Mouse (Mus musculus): ENCODE measurements at regions not wholly inside any gene's neighbourhood (a gene's known extent, or its start where the extent isn't known, plus 50 kb on each side); places are given as distances from the start of the nearest gene placed in this dataset.
"Not testable (repeated sequence)": the region's sequence is repeated elsewhere in the genome, so short reads cannot be mapped to it uniquely, and the experiment has no call there.

- H3K4me1 ChIP-seq (replicated peaks; ENCODE audit: low read depth, low read length) = no peaks in the 10 kb centered on the region
- H3K36me3 ChIP-seq (ENCODE audit: insufficient read depth, low read length) = no peaks in the 10 kb centered on the region
- H3K27me3 ChIP-seq (ENCODE audit: insufficient read depth, low read length) = no peaks in the 10 kb centered on the region
- no peak overlapping the region for H3K4me3 ChIP-seq (replicated peaks; ENCODE audit: low read length)
- TF ChIP-seq NANOG (IDR thresholded peaks at IDR 0.05; ENCODE audit: borderline replicate concordance, low read length) = no peak
- no peak for TF ChIP-seq CTCF (conservative IDR thresholded peaks at IDR 0.05; ENCODE audit: low read length)
- no peak for TF ChIP-seq POU5F1 (IDR thresholded peaks at IDR 0.05; ENCODE audit: borderline replicate concordance, low read length)
- no peaks in the 10 kb centered on the region for H3K9me3 ChIP-seq (ENCODE audit: low read length)
Measured at GRCm38 (mm10) chr1:83830025-83830645, 422.1 kb upstream of the Sphkap start.

- not testable (repeated sequence) for H3K36me3 ChIP-seq (ENCODE audit: insufficient read depth, low read length); H3K27me3 ChIP-seq (ENCODE audit: insufficient read depth, low read length); H3K4me3 ChIP-seq (replicated peaks; ENCODE audit: low read length); H3K9me3 ChIP-seq (ENCODE audit: low read length); H3K4me1 ChIP-seq (replicated peaks; ENCODE audit: low read depth, low read length)
- TF ChIP-seq CTCF (conservative IDR thresholded peaks at IDR 0.05; ENCODE audit: low read length) = peak; percentile 75
Measured at GRCm38 (mm10) chr1:83811162-83811561, 403.2 kb upstream of the Sphkap start.

DNA sequence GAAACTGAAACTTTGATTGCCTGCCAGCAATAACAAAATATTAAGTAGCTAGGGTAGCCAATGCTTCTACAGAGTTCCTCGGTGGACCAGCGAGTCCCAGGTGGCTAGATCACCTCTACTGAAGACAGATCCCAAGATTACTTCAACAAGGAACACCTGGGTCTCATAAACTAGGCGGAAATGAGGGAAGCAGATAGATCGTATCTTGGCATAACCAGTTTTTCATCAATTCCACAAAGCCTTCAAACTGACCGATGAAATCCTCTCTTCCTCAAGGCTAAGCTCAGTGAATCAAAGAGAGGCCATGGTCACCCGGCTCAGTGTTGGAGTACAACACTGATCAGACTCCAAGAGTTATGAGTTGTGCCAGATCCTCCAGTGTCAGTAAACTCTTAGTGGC lies 400.4 kb upstream of the Sphkap start:
- Histone ChIP-seq H3K9me3 (ENCODE audit: low read length) (no peaks in the 10 kb centered on the region), H3K4me3 (replicated peaks; ENCODE audit: low read length) (no peak overlapping the region), H3K36me3 (ENCODE audit: insufficient read depth, low read length) (no peaks in the 10 kb centered on the region), H3K27me3 (ENCODE audit: insufficient read depth, low read length) (no peaks in the 10 kb centered on the region), H3K4me1 (replicated peaks; ENCODE audit: low read depth, low read length) (no peaks in the 10 kb centered on the region)
- TF ChIP-seq POU5F1 (IDR thresholded peaks at IDR 0.05; ENCODE audit: borderline replicate concordance, low read length) = no peak
- TF ChIP-seq NANOG (IDR thresholded peaks at IDR 0.05; ENCODE audit: borderline replicate concordance, low read length) = no peak
- TF ChIP-seq CTCF (conservative IDR thresholded peaks at IDR 0.05; ENCODE audit: low read length) = no peak

DNA sequence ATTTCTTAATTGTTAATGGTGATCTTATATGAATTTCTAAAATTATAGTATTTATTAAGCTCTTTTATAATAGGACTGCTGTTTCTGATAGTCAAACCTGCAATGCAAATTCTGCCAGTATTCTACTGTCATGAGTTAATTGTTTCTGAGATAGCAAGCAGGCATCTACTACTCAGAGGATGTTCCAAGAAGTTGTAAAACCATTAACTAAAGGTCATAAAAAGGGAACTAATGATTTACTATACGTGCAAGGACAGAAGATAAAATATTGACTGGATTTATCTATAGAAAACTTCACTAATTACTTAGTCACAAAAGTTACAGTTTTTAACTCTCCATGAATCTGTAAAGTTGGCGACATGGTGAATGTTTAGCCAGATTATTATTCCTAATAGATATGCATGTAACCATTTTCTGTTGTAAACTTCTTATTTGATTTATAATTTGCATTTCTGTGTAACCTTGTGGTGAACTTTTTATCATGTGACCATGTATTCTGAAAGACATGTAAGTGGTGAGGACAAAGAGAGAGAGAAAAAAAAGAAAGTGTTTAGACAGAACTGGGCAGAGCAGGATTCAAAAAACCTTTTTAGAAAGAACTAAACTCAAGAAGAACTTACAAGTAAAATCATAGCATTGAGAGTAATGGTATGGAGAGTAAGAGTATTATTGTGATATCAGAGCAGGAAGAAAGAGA lies 395.5 kb upstream of the Sphkap start:
- TF ChIP-seq CTCF (conservative IDR thresholded peaks at IDR 0.05; ENCODE audit: low read length) = no peak
- no peak for TF ChIP-seq POU5F1 (IDR thresholded peaks at IDR 0.05; ENCODE audit: borderline replicate concordance, low read length)
- TF ChIP-seq NANOG (IDR thresholded peaks at IDR 0.05; ENCODE audit: borderline replicate concordance, low read length) = no peak
- Histone ChIP-seq H3K36me3 (ENCODE audit: insufficient read depth, low read length) (no peaks in the 10 kb centered on the region), H3K27me3 (ENCODE audit: insufficient read depth, low read length) (no peaks in the 10 kb centered on the region), H3K4me3 (replicated peaks; ENCODE audit: low read length) (no peak overlapping the region), H3K9me3 (ENCODE audit: low read length) (no peaks in the 10 kb centered on the region), H3K4me1 (replicated peaks; ENCODE audit: low read depth, low read length) (no peaks in the 10 kb centered on the region)

DNA sequence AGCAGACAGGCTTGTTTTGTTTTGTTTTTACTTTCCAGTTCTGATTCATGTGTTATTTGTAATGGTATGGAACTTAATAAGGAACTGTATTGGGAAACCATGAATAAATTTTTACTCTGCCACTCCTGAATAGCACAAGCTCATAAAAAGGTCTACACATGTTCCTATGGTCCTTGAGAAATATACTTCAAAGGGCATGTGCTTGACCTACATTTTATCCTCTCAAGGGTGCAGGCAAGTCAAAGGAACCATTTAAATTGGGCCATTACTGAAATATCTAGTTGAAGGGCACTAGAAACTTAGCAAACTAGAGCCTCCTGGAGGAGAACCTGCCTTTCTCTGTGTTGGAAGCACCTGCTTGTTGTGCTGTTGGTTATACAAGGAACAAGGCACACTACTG lies 393.8 kb upstream of the Sphkap start:
- H3K36me3 ChIP-seq (ENCODE audit: insufficient read depth, low read length) = no peaks in the 10 kb centered on the region
- H3K4me1 ChIP-seq (replicated peaks; ENCODE audit: low read depth, low read length) = no peaks in the 10 kb centered on the region
- H3K9me3 ChIP-seq (ENCODE audit: low read length) = no peaks in the 10 kb centered on the region
- H3K27me3 ChIP-seq (ENCODE audit: insufficient read depth, low read length) = no peaks in the 10 kb centered on the region
- H3K4me3 ChIP-seq (replicated peaks; ENCODE audit: low read length) = no peak overlapping the region
- no peak for TF ChIP-seq CTCF (conservative IDR thresholded peaks at IDR 0.05; ENCODE audit: low read length)
- TF ChIP-seq NANOG (IDR thresholded peaks at IDR 0.05; ENCODE audit: borderline replicate concordance, low read length) = no peak
- no peak for TF ChIP-seq POU5F1 (IDR thresholded peaks at IDR 0.05; ENCODE audit: borderline replicate concordance, low read length)

GRCm38 (mm10) chr1:83796961-83797891 lies 389.2 kb upstream of the Sphkap start:
- no peak for TF ChIP-seq CTCF (conservative IDR thresholded peaks at IDR 0.05; ENCODE audit: low read length)
- no peak for TF ChIP-seq POU5F1 (IDR thresholded peaks at IDR 0.05; ENCODE audit: borderline replicate concordance, low read length)
- no peak for TF ChIP-seq NANOG (IDR thresholded peaks at IDR 0.05; ENCODE audit: borderline replicate concordance, low read length)
- H3K4me1 ChIP-seq (replicated peaks; ENCODE audit: low read depth, low read length) = no peaks in the 10 kb centered on the region
- H3K4me3 ChIP-seq (replicated peaks; ENCODE audit: low read length) = no peak overlapping the region
- no peaks in the 10 kb centered on the region for H3K36me3 ChIP-seq (ENCODE audit: insufficient read depth, low read length)
- no peaks in the 10 kb centered on the region for H3K9me3 ChIP-seq (ENCODE audit: low read length)
- no peaks in the 10 kb centered on the region for H3K27me3 ChIP-seq (ENCODE audit: insufficient read depth, low read length)

GRCm38 (mm10) chr1:83777151-83777550 lies 369.2 kb upstream of the Sphkap start:
- H3K4me3 ChIP-seq (replicated peaks; ENCODE audit: low read length) = no peak overlapping the region
- no peaks in the 10 kb centered on the region for H3K27me3 ChIP-seq (ENCODE audit: insufficient read depth, low read length)
- H3K4me1 ChIP-seq (replicated peaks; ENCODE audit: low read depth, low read length) = no peaks in the 10 kb centered on the region
- TF ChIP-seq POU5F1 (IDR thresholded peaks at IDR 0.05; ENCODE audit: borderline replicate concordance, low read length) (no peak), NANOG (IDR thresholded peaks at IDR 0.05; ENCODE audit: borderline replicate concordance, low read length) (no peak), CTCF (conservative IDR thresholded peaks at IDR 0.05; ENCODE audit: low read length) (no peak)
- no peaks in the 10 kb centered on the region for H3K36me3 ChIP-seq (ENCODE audit: insufficient read depth, low read length)
- no peaks in the 10 kb centered on the region for H3K9me3 ChIP-seq (ENCODE audit: low read length)

GRCm38 (mm10) chr1:83771160-83771559 lies 363.2 kb upstream of the Sphkap start:
- no peaks in the 10 kb centered on the region for H3K9me3 ChIP-seq (ENCODE audit: low read length)
- H3K27me3 ChIP-seq (ENCODE audit: insufficient read depth, low read length) = no peaks in the 10 kb centered on the region
- no peaks in the 10 kb centered on the region for H3K36me3 ChIP-seq (ENCODE audit: insufficient read depth, low read length)
- no peaks in the 10 kb centered on the region for H3K4me1 ChIP-seq (replicated peaks; ENCODE audit: low read depth, low read length)
- no peak overlapping the region for H3K4me3 ChIP-seq (replicated peaks; ENCODE audit: low read length)
- TF ChIP-seq NANOG (IDR thresholded peaks at IDR 0.05; ENCODE audit: borderline replicate concordance, low read length) (no peak), CTCF (conservative IDR thresholded peaks at IDR 0.05; ENCODE audit: low read length) (no peak), POU5F1 (IDR thresholded peaks at IDR 0.05; ENCODE audit: borderline replicate concordance, low read length) (no peak)

Measured in E14TG2a.4 (cell line).